Mouse (Mus musculus): Measurements from ENCODE around the gene Grsf1.

GRCm38 (mm10) chr5:88616988-88617387, 59.0 kb downstream of the Grsf1 start:
- TF ChIP-seq CTCF (conservative IDR thresholded peaks at IDR 0.05; ENCODE audit: insufficient read depth, insufficient read length, low read depth, low read length) (no peak), POLR2A (IDR thresholded peaks at IDR 0.05; ENCODE audit: low read depth, low read length) (no peak)
